Mouse (Mus musculus) liver, adult 2 months (tissue): ENCODE measurements at regions not wholly inside any gene's neighbourhood (a gene's known extent, or its start where the extent isn't known, plus 50 kb on each side); places are given as distances from the start of the nearest gene placed in this dataset.

Source experiments
- CTCF ChIP-seq: fragments of 200-500 bp; IDR thresholded peaks from 2 replicates; pipeline ENCODE4 v1.5.1; 2011; ENCODE audit warnings: low read depth, low read length, control low read depth
- POLR2A ChIP-seq: fragments of 200-500 bp; IDR thresholded peaks from 2 replicates; pipeline ENCODE4 v1.6.1; 2011; ENCODE audit warnings: low read length, control low read depth; ENCODE audit not compliant: insufficient read depth; ENCODE audit errors: extremely low read depth

GRCm38 (mm10) chr16:42517321-42517720, 176.9 kb upstream of the Gap43 start:
- TF ChIP-seq CTCF (no peak), POLR2A (no peak)
